Mouse (Mus musculus) C2C12 (cell line): ENCODE measurements at regions not wholly inside any gene's neighbourhood (a gene's known extent, or its start where the extent isn't known, plus 50 kb on each side); places are given as distances from the start of the nearest gene placed in this dataset.

Experiments
- H3K27me3 ChIP-seq: one replicate; pipeline ENCODE4 v1.6.1; 2011; ENCODE audit not compliant: control insufficient read depth, insufficient read depth, insufficient read length
- H3K36me3 ChIP-seq: one replicate; pipeline ENCODE4 v1.6.1; 2011; ENCODE audit not compliant: control insufficient read depth, insufficient read depth
- H3K4me3 ChIP-seq: one replicate; pipeline ENCODE4 v1.5.1; 2011; ENCODE audit warnings: mild to moderate bottlenecking, control low read depth; ENCODE audit not compliant: poor library complexity, insufficient read depth, severe bottlenecking
- H3K79me2 ChIP-seq: one replicate; pipeline ENCODE4 v1.6.1; 2011; ENCODE audit not compliant: control insufficient read depth, insufficient read depth
- H3K79me3 ChIP-seq: one replicate; pipeline ENCODE4 v1.6.1; 2011; ENCODE audit warnings: low read depth, control low read depth
- H3ac ChIP-seq: one replicate; pipeline ENCODE3; 2011; ENCODE audit warnings: low read depth; ENCODE audit not compliant: control insufficient read depth, insufficient read length
- CEBPB ChIP-seq: IDR thresholded peaks from one replicate; pipeline ENCODE4 v1.6.1; 2011; ENCODE audit warnings: low read depth, mild to moderate bottlenecking, control low read depth, moderate library complexity
- CTCF ChIP-seq: IDR thresholded peaks from one replicate; pipeline ENCODE4 v1.5.1; 2011; ENCODE audit not compliant: control insufficient read depth, insufficient read depth, insufficient read length
- FOSL1 ChIP-seq: IDR thresholded peaks from one replicate; pipeline ENCODE4 v1.8.0; 2011; ENCODE audit warnings: mild to moderate bottlenecking, low read length; ENCODE audit not compliant: poor library complexity, insufficient read depth, severe bottlenecking
- MAX ChIP-seq: IDR thresholded peaks from one replicate; pipeline ENCODE4 v1.6.1; 2011; ENCODE audit warnings: mild to moderate bottlenecking, control low read depth
- MYOD1 ChIP-seq: IDR thresholded peaks from one replicate; pipeline ENCODE4 v1.6.1; 2011; ENCODE audit warnings: low read depth; ENCODE audit not compliant: control insufficient read depth, insufficient read length
- MYOG ChIP-seq: IDR thresholded peaks from one replicate; pipeline ENCODE4 v1.6.1; 2011; ENCODE audit not compliant: control insufficient read depth, insufficient read length; ENCODE audit errors: extremely low read depth
- USF1 ChIP-seq: IDR thresholded peaks from one replicate; pipeline ENCODE4 v1.6.1; 2011; ENCODE audit warnings: low read depth, mild to moderate bottlenecking, control low read depth, moderate library complexity

DNA sequence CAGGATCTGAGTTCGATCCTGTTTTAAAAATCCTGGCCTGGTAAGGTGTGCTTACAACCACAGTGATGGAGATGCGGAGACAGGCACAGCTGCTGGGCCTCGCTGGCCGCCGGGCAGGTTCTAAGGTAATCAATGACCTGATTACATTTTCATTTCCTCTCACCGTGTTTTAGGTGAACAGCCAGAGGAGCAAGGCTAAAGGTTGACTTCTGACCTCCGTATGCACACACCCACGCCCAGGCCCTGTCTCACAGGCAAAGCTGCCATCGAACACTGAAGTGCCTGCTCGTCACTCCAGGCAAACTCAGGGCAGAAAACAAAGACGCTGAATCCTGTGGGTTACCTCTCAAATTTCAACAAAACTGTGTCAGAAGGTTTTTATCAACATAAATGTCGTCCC lies 179.1 kb upstream of the Adgrl2 start:
- no peaks in the 10 kb centered on the region for H3K36me3 ChIP-seq
- no peaks in the 10 kb centered on the region for H3K79me3 ChIP-seq
- no peaks in the 10 kb centered on the region for H3K79me2 ChIP-seq
- H3ac ChIP-seq, result no peak overlapping the region
- H3K27me3 ChIP-seq, result no peaks in the 10 kb centered on the region
- H3K4me3 ChIP-seq, result no peak overlapping the region
- TF ChIP-seq MYOG, result no peak
- no peak for TF ChIP-seq FOSL1
- TF ChIP-seq MAX, result no peak
- no peak for TF ChIP-seq CEBPB
- TF ChIP-seq MYOD1, result no peak

DNA sequence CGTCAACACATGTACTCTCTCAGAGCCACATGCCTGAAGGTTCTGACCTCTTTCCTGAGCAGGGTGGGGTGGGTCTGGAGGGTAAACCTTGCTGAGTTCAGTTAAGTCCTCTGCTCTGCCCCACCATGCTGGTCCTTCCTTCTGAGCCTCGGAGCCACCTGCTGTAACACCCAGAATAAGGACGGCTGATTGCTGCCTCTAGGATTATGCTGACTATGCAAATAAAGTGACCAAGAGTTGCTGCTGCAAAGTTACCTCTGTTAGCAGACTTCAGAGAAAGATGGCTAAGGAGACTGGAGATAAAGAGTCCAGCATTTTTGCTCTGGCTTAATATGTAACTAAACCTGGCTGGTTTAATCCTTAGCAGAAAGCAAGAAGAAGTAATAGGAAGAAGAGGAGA lies 177.6 kb upstream of the Adgrl2 start:
- Histone ChIP-seq H3K27me3 (no peaks in the 10 kb centered on the region), H3ac (no peak overlapping the region), H3K79me2 (no peaks in the 10 kb centered on the region), H3K79me3 (no peaks in the 10 kb centered on the region), H3K4me3 (no peak overlapping the region), H3K36me3 (no peaks in the 10 kb centered on the region)
- TF ChIP-seq MAX (no peak), MYOG (no peak), CTCF (no peak), MYOD1 (no peak), USF1 (no peak), CEBPB (no peak), FOSL1 (no peak)

DNA sequence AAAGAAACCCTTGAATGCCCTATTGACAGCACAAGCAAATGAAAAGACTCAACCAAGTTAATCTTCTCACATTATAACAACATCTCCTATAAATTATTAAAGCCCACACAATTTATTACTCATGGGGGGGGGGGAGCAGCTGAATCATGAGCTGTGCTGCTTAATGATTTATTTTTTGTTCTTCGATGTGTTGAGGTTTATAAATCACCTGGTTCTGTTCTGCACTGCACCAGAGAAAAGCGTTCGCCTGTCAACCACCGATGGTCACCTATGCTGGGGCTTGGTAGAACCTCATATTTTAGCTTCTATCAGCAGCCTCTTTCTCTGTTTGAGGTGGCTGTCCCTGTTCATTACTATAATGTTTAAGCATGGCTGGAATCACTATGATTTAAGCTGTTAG lies 174.4 kb upstream of the Adgrl2 start:
- TF ChIP-seq MYOD1 (no peak), CTCF (no peak), MYOG (no peak), MAX (no peak)
- no peaks in the 10 kb centered on the region for H3K79me2 ChIP-seq

DNA sequence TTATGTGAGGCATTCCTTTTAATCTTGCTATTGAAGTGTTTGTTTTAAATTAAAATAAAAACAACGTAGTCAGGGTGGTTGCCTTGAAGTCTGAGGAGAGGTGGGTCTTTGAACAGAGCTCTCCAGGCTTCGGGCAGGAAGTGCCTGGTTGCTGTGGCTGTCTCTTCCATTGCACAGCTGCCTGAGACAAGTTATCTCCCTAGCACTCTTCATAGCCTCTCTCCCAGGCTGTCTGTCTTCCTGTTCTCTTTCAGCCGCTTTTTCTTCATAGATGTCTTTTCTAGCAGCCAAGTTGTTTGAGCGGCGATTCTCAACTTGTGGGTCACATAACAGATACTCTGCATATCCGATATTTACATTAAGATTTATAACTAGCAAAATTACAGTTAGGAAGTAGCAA lies 173.2 kb upstream of the Adgrl2 start:
- H3K79me2 ChIP-seq, result no peaks in the 10 kb centered on the region
- TF ChIP-seq MYOD1 (no peak), USF1 (no peak), FOSL1 (no peak), MAX (no peak), MYOG (no peak), CEBPB (no peak), CTCF (no peak)
- H3K27me3 ChIP-seq, result no peaks in the 10 kb centered on the region
- no peaks in the 10 kb centered on the region for H3K36me3 ChIP-seq
- H3K4me3 ChIP-seq, result no peak overlapping the region
- no peak overlapping the region for H3ac ChIP-seq
- no peaks in the 10 kb centered on the region for H3K79me3 ChIP-seq

More for the DNA sequence above, 174.4 kb upstream of the Adgrl2 start:
- H3ac ChIP-seq, result no peak overlapping the region
- H3K36me3 ChIP-seq, result no peaks in the 10 kb centered on the region
- H3K79me3 ChIP-seq, result no peaks in the 10 kb centered on the region
- no peak overlapping the region for H3K4me3 ChIP-seq
- no peaks in the 10 kb centered on the region for H3K27me3 ChIP-seq

DNA sequence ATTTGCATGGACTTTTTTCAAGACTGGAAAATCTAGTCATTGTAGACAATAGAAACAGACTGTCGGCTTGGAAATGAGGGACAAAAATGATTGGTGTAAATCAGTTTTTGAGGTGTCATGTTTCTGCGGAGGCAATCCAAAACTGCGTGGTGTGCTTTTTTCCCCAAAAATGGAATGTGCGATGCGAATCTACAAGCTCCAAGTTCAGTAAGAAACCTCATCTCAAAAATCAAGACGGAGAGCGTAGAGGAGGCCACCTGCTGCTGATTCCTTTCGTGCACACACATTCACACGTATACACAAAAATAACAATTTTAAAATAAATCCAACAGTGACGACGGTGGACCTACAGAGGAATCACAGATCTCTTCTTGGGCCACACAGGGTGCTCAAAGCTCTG lies 170.5 kb upstream of the Adgrl2 start:
- no peaks in the 10 kb centered on the region for H3K27me3 ChIP-seq
- no peaks in the 10 kb centered on the region for H3K79me3 ChIP-seq
- H3ac ChIP-seq, result no peak overlapping the region
- no peaks in the 10 kb centered on the region for H3K36me3 ChIP-seq
- TF ChIP-seq MYOD1 (no peak), MYOG (no peak), FOSL1 (no peak), USF1 (no peak), CTCF (no peak), CEBPB (no peak), MAX (no peak)
- no peaks in the 10 kb centered on the region for H3K79me2 ChIP-seq
- H3K4me3 ChIP-seq, result no peak overlapping the region

DNA sequence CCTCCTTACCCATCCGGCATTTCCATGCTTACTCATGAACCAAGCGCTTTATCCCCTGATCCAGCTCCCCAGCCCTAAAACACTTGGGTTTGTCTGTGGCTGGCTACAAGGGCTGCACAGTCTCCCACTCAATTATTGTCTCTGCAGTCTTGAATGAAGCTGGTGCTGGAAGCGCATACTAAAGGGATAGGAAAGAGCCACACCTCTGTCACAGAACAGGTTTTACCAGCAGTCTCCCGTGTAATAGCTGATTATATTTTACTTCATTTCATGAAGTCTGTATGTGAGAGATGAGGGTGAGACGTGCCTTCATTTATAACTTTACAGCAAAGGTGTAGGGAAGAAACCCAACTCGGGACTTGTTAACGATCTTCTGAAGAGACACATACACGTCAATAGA lies 167.0 kb upstream of the Adgrl2 start:
- Histone ChIP-seq H3K27me3 (no peaks in the 10 kb centered on the region), H3ac (no peak overlapping the region), H3K79me3 (no peaks in the 10 kb centered on the region), H3K4me3 (no peak overlapping the region), H3K79me2 (no peaks in the 10 kb centered on the region), H3K36me3 (no peaks in the 10 kb centered on the region)
- no peak for TF ChIP-seq CTCF
- no peak for TF ChIP-seq MYOD1
- no peak for TF ChIP-seq MAX
- TF ChIP-seq FOSL1, result no peak
- no peak for TF ChIP-seq MYOG
- TF ChIP-seq USF1, result no peak
- TF ChIP-seq CEBPB, result no peak
